Mouse (Mus musculus): ENCODE data around the gene Ptafr.

Gene Ptafr

GRCm38 (mm10) chr4:132611320-132611719, 47.5 kb downstream of the Ptafr start:
- no peak for DNase-seq (ENCODE audit: low read depth, low spot score)

- DNase-seq (ENCODE audit: low read depth, low spot score): no peak
These were observed 54.0 kb downstream of the Ptafr start for GRCm38 (mm10) chr4:132617873-132618272.

- DNase-seq (ENCODE audit: low read depth, low spot score): no peak
These were observed 55.0 kb downstream of the Ptafr start for GRCm38 (mm10) chr4:132618850-132619375.

GRCm38 (mm10) chr4:132620134-132620533, 56.3 kb downstream of the Ptafr start:
- no peak for DNase-seq (ENCODE audit: low read depth, low spot score)

GRCm38 (mm10) chr4:132621287-132622068, 57.6 kb downstream of the Ptafr start:
- DNase-seq (ENCODE audit: low read depth, low spot score): no peak

GRCm38 (mm10) chr4:132624034-132624657, 60.3 kb downstream of the Ptafr start:
- no peak for DNase-seq (ENCODE audit: low read depth, low spot score)

GRCm38 (mm10) chr4:132628830-132629229, 65.0 kb downstream of the Ptafr start:
- peak; percentile 38 for DNase-seq (ENCODE audit: low read depth, low spot score)

Data from skeletal muscle tissue, adult 2 months (tissue).